Mouse (Mus musculus): ENCODE measurements around the gene Fopnl. TPM values are rescaled to one million over a fixed set of nuclear protein-coding genes. Genes with fewer than 3 reads are reported as not detected.

The Fopnl gene
- polyA plus RNA-seq (2014; fragmentation: Nextera tagmentation; extraction: Ambion mirVana), result 210 and 229 TPM in 2 replicates

- Histone ChIP-seq H3K9me3 (ENCODE audit: control insufficient read depth, low read length) (no peaks in the 10 kb centered on the region), H3K27ac (replicated peaks; ENCODE audit: low read depth, low read length) (peak within 1 kb of the TSS; percentile 92), H3K4me1 (ENCODE audit: control insufficient read depth, insufficient read depth, low read length) (peaks cover 11% of the 10 kb centered on the region), H3K4me2 (ENCODE audit: low read length) (peak within 1 kb of the TSS; percentile 58), H3K36me3 (ENCODE audit: control insufficient read depth, insufficient read depth, low read length) (peaks cover 15% of the 10 kb centered on the region), H3K4me3 (replicated peaks; ENCODE audit: low read depth, low read length) (peak within 1 kb of the TSS; percentile 79), H3K27me3 (ENCODE audit: control insufficient read depth, insufficient read depth, low read length) (no peaks in the 10 kb centered on the region), H3K9ac (replicated peaks; ENCODE audit: low read length) (peak within 1 kb of the TSS; percentile 88)
- DNase-seq (peak; percentile 99), ATAC-seq (ENCODE audit: low FRiP score, low TSS enrichment) (peak; percentile 100)
- WGBS, result 3% methylated on average over 51 of the region's 51 CpGs
These were observed at the start of gene Fopnl for GRCm38 (mm10) chr16:14316884-14317876. Gene Fopnl, minus strand, starts transcription at chr16:14317405.

- H3K4me2 ChIP-seq (ENCODE audit: low read length), result no peak overlapping the region
- H3K9me3 ChIP-seq (ENCODE audit: control insufficient read depth, low read length), result no peaks in the 10 kb centered on the region
- no peaks in the 10 kb centered on the region for H3K27me3 ChIP-seq (ENCODE audit: control insufficient read depth, insufficient read depth, low read length)
- ATAC-seq (ENCODE audit: low FRiP score, low TSS enrichment), result no peak
- WGBS, result 100% methylated on average over 1 of the region's 1 CpGs
- peaks cover 14% of the 10 kb centered on the region for H3K4me1 ChIP-seq (ENCODE audit: control insufficient read depth, insufficient read depth, low read length)
- no peak overlapping the region for H3K9ac ChIP-seq (replicated peaks; ENCODE audit: low read length)
- no peak overlapping the region for H3K27ac ChIP-seq (replicated peaks; ENCODE audit: low read depth, low read length)
- no peaks in the 10 kb centered on the region for H3K36me3 ChIP-seq (ENCODE audit: control insufficient read depth, insufficient read depth, low read length)
- H3K4me3 ChIP-seq (replicated peaks; ENCODE audit: low read depth, low read length), result no peak overlapping the region
- no peak for DNase-seq
These were observed 48.8 kb upstream of the Fopnl start for GRCm38 (mm10) chr16:14366017-14366416.

GRCm38 (mm10) chr16:14365457-14365856 is 48.3 kb upstream of the Fopnl start:
- Histone ChIP-seq H3K36me3 (ENCODE audit: control insufficient read depth, insufficient read depth, low read length) (no peaks in the 10 kb centered on the region), H3K27ac (replicated peaks; ENCODE audit: low read depth, low read length) (no peak overlapping the region), H3K4me1 (ENCODE audit: control insufficient read depth, insufficient read depth, low read length) (peaks cover 16% of the 10 kb centered on the region), H3K27me3 (ENCODE audit: control insufficient read depth, insufficient read depth, low read length) (no peaks in the 10 kb centered on the region), H3K4me3 (replicated peaks; ENCODE audit: low read depth, low read length) (no peak overlapping the region), H3K9ac (replicated peaks; ENCODE audit: low read length) (no peak overlapping the region), H3K9me3 (ENCODE audit: control insufficient read depth, low read length) (no peaks in the 10 kb centered on the region), H3K4me2 (ENCODE audit: low read length) (no peak overlapping the region)
- WGBS, result 79% methylated on average over 4 of the region's 4 CpGs
- DNase-seq (no peak), ATAC-seq (ENCODE audit: low FRiP score, low TSS enrichment) (no peak)

GRCm38 (mm10) chr16:14364066-14364465 is 46.9 kb upstream of the Fopnl start:
- Histone ChIP-seq H3K4me1 (ENCODE audit: control insufficient read depth, insufficient read depth, low read length) (peaks cover 16% of the 10 kb centered on the region), H3K9ac (replicated peaks; ENCODE audit: low read length) (no peak overlapping the region), H3K4me2 (ENCODE audit: low read length) (no peak overlapping the region), H3K27me3 (ENCODE audit: control insufficient read depth, insufficient read depth, low read length) (no peaks in the 10 kb centered on the region), H3K36me3 (ENCODE audit: control insufficient read depth, insufficient read depth, low read length) (no peaks in the 10 kb centered on the region), H3K9me3 (ENCODE audit: control insufficient read depth, low read length) (no peaks in the 10 kb centered on the region), H3K4me3 (replicated peaks; ENCODE audit: low read depth, low read length) (no peak overlapping the region), H3K27ac (replicated peaks; ENCODE audit: low read depth, low read length) (no peak overlapping the region)
- 95% methylated on average over 6 of the region's 6 CpGs for WGBS
- no peak for ATAC-seq (ENCODE audit: low FRiP score, low TSS enrichment)
- DNase-seq, result no peak

- Histone ChIP-seq H3K4me3 (replicated peaks; ENCODE audit: low read depth, low read length) (no peak overlapping the region), H3K27me3 (ENCODE audit: control insufficient read depth, insufficient read depth, low read length) (no peaks in the 10 kb centered on the region), H3K27ac (replicated peaks; ENCODE audit: low read depth, low read length) (no peak overlapping the region), H3K9ac (replicated peaks; ENCODE audit: low read length) (no peak overlapping the region), H3K4me1 (ENCODE audit: control insufficient read depth, insufficient read depth, low read length) (peaks cover 16% of the 10 kb centered on the region), H3K4me2 (ENCODE audit: low read length) (no peak overlapping the region), H3K9me3 (ENCODE audit: control insufficient read depth, low read length) (no peaks in the 10 kb centered on the region), H3K36me3 (ENCODE audit: control insufficient read depth, insufficient read depth, low read length) (no peaks in the 10 kb centered on the region)
- WGBS, result 95% methylated on average over 3 of the region's 3 CpGs
- no peak for DNase-seq
- no peak for ATAC-seq (ENCODE audit: low FRiP score, low TSS enrichment)
These were observed 46.3 kb upstream of the Fopnl start for GRCm38 (mm10) chr16:14363496-14363895.

GRCm38 (mm10) chr16:14362099-14362820 is 45.1 kb upstream of the Fopnl start:
- no peak for ATAC-seq (ENCODE audit: low FRiP score, low TSS enrichment)
- WGBS, result 25% methylated on average over 7 of the region's 7 CpGs
- peak; percentile 34 for DNase-seq
- Histone ChIP-seq H3K27me3 (ENCODE audit: control insufficient read depth, insufficient read depth, low read length) (no peaks in the 10 kb centered on the region), H3K4me1 (ENCODE audit: control insufficient read depth, insufficient read depth, low read length) (peaks cover 16% of the 10 kb centered on the region), H3K4me3 (replicated peaks; ENCODE audit: low read depth, low read length) (peak overlapping the region; percentile 78), H3K9me3 (ENCODE audit: control insufficient read depth, low read length) (no peaks in the 10 kb centered on the region), H3K4me2 (ENCODE audit: low read length) (peak overlapping the region; percentile 96), H3K36me3 (ENCODE audit: control insufficient read depth, insufficient read depth, low read length) (no peaks in the 10 kb centered on the region), H3K27ac (replicated peaks; ENCODE audit: low read depth, low read length) (0 out of 2 replicates have a peak overlapping the region, but pooled peaks have one; percentile 55), H3K9ac (replicated peaks; ENCODE audit: low read length) (peak overlapping the region; percentile 89)

GRCm38 (mm10) chr16:14361362-14362098 is 44.3 kb upstream of the Fopnl start, which contains the start of gene Abcc1:
Gene Abcc1, plus strand, starts transcription at chr16:14361558.
- Histone ChIP-seq H3K9me3 (ENCODE audit: control insufficient read depth, low read length) (no peaks in the 10 kb centered on the region), H3K27me3 (ENCODE audit: control insufficient read depth, insufficient read depth, low read length) (no peaks in the 10 kb centered on the region), H3K4me3 (replicated peaks; ENCODE audit: low read depth, low read length) (peak within 1 kb of the TSS; percentile 78), H3K9ac (replicated peaks; ENCODE audit: low read length) (peak within 1 kb of the TSS; percentile 89), H3K27ac (replicated peaks; ENCODE audit: low read depth, low read length) (peak within 1 kb of the TSS; percentile 63; the same call in 1 of the 2 replicates), H3K36me3 (ENCODE audit: control insufficient read depth, insufficient read depth, low read length) (no peaks in the 10 kb centered on the region), H3K4me2 (ENCODE audit: low read length) (peak within 1 kb of the TSS; percentile 96), H3K4me1 (ENCODE audit: control insufficient read depth, insufficient read depth, low read length) (peaks cover 16% of the 10 kb centered on the region)
- ATAC-seq (ENCODE audit: low FRiP score, low TSS enrichment) (peak; percentile 96), DNase-seq (peak; percentile 90)
- WGBS, result 1% methylated on average over 58 of the region's 64 CpGs

- WGBS, result 3% methylated on average over 7 of the region's 7 CpGs
- Histone ChIP-seq H3K4me1 (ENCODE audit: control insufficient read depth, insufficient read depth, low read length) (peaks cover 16% of the 10 kb centered on the region), H3K36me3 (ENCODE audit: control insufficient read depth, insufficient read depth, low read length) (no peaks in the 10 kb centered on the region), H3K4me3 (replicated peaks; ENCODE audit: low read depth, low read length) (peak overlapping the region; percentile 78), H3K4me2 (ENCODE audit: low read length) (peak overlapping the region; percentile 96), H3K9me3 (ENCODE audit: control insufficient read depth, low read length) (no peaks in the 10 kb centered on the region), H3K27me3 (ENCODE audit: control insufficient read depth, insufficient read depth, low read length) (no peaks in the 10 kb centered on the region), H3K9ac (replicated peaks; ENCODE audit: low read length) (peak overlapping the region; percentile 89), H3K27ac (replicated peaks; ENCODE audit: low read depth, low read length) (peak overlapping the region; percentile 63; the same call in 1 of the 2 replicates)
- peak; percentile 53 for DNase-seq
- ATAC-seq (ENCODE audit: low FRiP score, low TSS enrichment), result peak; percentile 25; the same call in 1 of the 2 replicates
These were observed 43.7 kb upstream of the Fopnl start for GRCm38 (mm10) chr16:14360931-14361330.
